Mouse (Mus musculus) yolk sac, embryonic 10.5 days (tissue): ENCODE measurements at regions not wholly inside any gene's neighbourhood (a gene's known extent, or its start where the extent isn't known, plus 50 kb on each side); places are given as distances from the start of the nearest gene placed in this dataset.
"Not testable (repeated sequence)": the region's sequence is repeated elsewhere in the genome, so short reads cannot be mapped to it uniquely, and the experiment has no call there.

Experiments
- DNase-seq: peaks from one replicate; pipeline ENCODE4 v3.0.0-alpha.2; 2017; ENCODE audit warnings: low spot score

DNA sequence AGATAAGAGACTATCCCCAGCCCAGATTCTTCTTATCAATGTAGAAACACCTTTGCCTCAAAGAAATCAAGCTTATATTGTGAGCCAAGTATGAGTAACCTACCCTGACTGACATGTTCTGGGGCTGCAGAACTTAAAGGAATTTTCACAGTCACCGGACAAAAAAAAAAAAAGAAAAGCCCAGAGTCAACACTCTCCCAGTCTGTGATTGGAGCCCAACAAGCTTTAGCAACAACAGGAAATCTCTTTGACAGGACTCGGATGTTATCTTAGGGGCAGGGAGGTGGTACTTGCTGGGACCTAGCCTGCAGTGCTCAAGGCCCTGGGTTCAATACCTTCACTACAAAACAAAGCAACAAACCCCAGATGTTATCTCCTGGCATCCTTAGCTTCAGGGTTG lies 114.2 kb downstream of the Nectin1 start:
- no peak for DNase-seq

DNA sequence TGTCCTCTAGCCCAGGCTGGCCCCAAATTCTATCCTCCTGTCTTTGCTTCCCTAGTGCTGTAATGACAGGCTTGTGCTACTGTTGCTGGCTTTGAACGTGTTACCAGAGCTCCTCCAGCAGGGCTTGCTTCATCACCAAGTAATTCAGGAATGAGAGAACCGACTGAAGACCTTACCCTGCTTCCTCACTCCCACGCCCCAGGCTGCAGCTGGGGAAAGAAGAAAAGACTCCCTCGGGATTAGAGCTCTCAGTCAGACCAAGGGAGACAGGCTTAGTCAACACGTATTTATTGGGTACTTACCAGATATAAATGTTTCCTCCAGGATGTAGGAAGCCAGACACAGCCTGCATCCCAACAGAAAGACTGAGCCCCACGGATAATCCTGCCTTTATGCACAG lies 115.0 kb downstream of the Nectin1 start:
- DNase-seq: no peak

GRCm38 (mm10) chr9:43860264-43860663 lies 116.5 kb downstream of the Nectin1 start:
- DNase-seq: no peak

DNA sequence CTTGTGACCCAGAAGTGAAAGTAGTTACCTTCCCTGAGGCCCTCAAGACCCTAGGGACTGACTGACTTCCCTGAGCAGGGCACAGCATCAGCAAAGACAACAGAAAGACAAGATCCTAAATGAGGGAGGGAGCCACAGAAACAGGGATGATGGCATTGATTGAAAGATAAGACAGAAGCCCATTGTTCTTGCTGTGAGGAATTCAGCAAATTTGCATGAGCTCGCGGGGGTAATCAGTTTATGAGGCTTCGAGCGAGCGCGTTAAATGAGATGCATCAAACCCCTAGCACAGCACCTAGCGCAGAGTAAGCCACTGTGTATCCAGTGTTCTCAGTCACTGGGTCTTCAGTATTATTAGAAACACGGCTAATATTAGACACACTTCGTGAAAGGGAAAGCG lies 117.6 kb downstream of the Nectin1 start:
- DNase-seq: no peak

DNA sequence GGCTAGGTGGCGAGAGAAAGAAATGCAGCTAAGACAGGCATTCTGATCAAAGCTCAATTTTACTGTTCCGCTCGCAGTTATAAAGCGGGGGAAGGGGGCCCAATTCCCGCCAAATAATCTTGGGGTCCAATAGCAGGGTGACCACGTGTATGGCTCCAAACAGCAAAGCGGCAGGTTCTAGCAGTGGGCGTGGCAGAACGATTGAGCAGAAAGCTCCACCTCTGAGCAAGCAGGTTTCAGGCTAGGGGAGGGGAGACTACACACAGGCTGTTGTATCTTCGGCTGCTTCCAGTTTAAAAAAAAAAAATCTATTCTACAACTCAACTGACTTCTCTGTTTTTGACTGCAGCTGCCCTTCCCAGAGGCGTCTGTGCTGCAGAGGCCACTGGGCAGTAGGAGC lies 118.2 kb downstream of the Nectin1 start:
- not testable (repeated sequence) for DNase-seq

- no peak for DNase-seq
Measured at GRCm38 (mm10) chr9:43863609-43864397, 120.0 kb downstream of the Nectin1 start.

GRCm38 (mm10) chr9:43866802-43867201 lies 123.0 kb downstream of the Nectin1 start:
- no peak for DNase-seq

GRCm38 (mm10) chr9:43873841-43874240 lies 130.1 kb downstream of the Nectin1 start:
- no peak for DNase-seq

DNA sequence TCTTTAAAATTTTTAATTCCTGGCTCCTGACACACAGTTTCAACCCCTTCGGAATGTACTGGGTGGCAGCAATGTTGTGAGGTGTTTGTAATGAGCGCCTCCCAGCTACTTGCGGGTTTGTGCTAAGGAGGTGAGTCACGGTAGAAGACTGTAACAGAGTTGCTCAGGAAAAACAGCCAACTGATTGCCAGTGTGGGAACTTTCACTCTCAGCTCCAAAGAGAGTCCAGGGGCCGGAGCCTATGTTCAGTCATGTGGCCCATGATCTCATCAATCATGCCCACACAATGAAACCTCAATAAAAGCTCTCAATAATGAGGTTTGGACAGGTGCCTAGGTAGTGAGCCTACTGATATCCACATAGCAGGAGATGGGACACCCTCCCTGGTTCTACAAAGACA lies 130.5 kb downstream of the Nectin1 start:
- DNase-seq: no peak

- DNase-seq: no peak
Measured at GRCm38 (mm10) chr9:43879220-43879968, 135.6 kb downstream of the Nectin1 start.

- peak; percentile 9 for DNase-seq
Measured at GRCm38 (mm10) chr9:43879969-43880396, 136.2 kb downstream of the Nectin1 start.

- DNase-seq: no peak
Measured at GRCm38 (mm10) chr9:43893086-43893485, 149.3 kb downstream of the Nectin1 start.

GRCm38 (mm10) chr9:43899239-43899638 lies 143.9 kb upstream of the Thy1 start:
- no peak for DNase-seq

GRCm38 (mm10) chr9:43908325-43908724 lies 134.9 kb upstream of the Thy1 start:
- no peak for DNase-seq

DNA sequence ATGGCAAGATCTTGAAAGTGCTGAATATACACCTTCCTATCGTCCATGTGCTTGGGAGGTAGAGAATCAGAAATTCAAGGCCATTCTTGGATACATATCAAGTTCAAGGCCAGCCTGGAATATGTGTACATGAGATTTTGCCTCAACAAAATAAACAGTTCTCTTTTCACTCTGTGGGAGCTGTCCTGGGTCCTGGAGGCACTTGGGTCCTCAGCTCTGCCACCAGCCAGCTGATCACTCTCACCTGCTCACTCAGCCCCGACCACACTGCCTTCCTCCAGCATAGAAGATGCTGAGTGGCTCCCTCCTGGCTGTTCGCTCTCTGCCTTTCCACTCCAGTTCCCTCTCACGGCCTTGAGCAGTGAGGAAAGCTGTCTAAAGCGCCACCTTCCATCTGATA lies 128.2 kb upstream of the Thy1 start:
- no peak for DNase-seq

DNA sequence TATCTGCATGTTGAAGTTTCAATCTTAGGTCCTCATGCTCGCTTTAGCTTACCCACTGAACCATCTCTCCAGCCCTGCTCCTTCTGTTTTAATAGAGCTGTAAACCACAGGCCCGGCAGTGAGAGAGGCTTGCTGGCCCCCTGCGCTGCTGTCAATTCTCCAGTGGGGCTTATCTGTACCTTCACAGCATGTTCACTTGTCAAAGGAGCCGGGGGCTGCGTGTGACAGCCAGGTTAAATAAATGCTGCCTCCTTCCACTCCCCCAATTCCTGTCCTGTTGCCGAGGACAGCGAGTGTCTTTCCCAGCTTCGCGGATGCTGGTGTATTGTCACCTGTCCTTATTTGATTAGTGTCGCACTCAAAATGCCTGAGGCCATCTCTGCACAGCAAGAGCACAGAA lies 125.7 kb upstream of the Thy1 start:
- DNase-seq: no peak

DNA sequence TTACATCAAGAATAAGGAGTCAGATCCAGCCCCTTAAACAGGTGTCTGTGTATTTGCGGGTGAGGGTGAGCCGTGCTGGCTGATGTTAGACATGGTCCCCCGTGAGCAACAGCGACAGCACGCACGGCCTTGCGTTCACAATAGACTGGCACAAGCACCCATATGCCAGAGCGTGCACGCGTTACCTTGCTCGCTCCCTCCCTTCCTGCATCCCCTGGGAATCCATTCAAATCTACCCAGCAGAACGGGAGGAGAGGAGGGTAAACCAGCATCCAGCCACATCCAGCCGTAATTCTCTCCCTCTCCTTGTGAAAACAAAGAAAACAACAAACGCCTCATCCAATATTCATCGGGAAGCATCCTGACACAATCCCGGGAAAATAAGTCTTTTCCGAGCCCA lies 124.2 kb upstream of the Thy1 start:
- DNase-seq: no peak

DNA sequence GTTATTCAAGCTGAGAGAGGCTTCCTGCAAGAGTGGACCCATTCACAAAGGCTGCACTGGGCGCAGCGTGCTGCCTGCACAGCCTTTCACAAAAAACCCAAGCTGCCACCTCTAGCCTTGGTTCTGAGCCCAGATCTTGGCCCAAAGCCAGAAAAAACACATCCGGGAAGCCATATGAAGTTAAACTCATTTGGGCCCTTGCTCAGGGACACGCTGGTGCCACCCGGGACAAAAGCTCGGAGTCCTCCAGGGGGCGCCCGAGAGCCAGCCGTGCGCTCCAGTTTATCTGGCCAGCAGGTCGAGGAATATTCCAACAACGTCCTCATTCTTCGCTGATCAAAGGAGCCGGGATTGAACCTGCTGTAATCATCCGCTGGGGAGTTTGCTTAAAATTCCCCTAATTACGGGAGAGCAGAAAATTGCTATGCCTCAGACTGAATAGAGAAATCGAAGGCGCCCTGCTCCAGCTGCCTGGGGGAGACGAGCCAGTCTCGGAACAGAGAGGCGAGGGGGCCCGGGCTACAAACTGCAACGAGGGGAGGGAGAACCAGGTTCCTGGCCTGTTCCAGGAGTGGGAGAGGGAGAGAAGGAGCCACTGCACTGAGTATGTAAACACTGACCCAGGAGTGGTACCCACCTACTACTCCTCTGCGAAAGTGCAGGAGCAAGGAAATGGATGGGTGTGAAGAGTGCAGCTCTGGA lies 123.0 kb upstream of the Thy1 start:
- peak; percentile 29 for DNase-seq

DNA sequence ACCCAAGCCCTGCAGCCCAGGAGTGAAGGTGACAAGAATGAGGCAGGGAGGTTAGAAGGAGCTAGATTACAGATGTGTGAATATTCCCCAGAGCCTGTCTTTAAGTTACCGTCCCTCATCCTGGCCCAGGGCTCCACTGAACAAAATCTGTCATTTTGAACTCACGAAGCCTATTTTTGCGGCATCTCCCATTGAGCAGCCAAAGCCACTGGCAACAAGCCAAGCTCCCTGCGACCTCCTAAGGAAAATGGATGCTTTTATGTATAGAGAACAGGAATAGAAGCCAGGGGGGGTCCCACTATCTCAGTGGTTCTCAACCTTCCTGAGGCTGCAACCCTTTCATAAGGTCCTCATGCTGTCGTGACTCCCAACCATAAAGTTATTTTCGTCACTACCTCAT lies 121.0 kb upstream of the Thy1 start:
- DNase-seq: no peak

DNA sequence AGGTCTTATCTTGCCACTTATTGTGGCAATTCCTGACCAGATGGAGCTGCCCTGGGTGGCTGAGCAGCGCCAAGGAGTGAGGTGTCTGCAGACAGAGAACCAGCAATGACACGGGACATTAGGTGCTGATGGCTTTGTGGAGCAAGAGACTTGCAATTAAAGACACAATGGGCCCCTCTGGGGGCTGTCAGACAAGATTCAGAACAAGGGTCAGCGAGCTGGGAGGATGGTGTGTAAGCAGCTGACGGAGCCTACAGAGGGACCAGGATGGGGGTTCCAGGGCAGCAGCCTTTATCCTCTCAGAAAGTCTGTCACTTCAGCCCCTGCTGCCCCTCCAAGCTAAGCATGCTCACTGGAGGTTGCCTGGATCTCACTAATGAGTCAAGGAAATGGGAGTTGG lies 120.1 kb upstream of the Thy1 start:
- DNase-seq: no peak

- no peak for DNase-seq
Measured at GRCm38 (mm10) chr9:43924795-43925194, 118.4 kb upstream of the Thy1 start.

DNA sequence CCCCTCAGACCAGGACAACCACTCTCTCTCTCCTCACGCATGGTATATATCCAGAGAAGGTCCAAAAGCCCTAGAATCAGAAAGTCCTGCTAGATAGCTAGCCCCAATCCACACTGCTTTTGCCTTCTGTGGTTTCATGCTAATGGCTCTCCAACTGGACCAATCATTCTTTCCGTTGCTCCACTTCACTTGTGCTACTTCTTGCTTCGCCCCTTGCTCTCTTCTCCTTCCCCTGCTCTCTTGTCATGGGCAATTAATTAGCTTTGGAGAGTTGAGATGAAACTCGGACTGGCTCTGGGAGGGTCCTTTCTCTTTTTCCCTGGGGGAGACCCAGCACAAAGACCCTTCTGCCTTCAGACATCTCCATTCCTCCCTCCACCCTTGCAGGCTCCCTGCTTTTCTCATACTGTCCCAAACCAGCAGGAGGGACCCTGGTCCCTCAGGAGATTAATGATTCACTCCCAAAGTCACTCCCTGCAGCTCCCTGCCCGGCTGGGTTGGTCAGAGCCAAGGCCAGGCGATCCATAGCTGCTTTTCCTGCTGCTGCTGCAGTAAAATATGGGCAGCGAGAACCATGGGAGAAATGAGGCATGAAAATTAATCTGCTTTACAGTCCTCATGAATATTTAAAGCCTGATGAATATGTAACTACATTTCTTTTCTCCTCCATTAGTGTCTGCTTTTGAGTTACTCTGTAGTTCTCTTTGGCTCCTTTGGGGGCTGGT lies 113.7 kb upstream of the Thy1 start:
- DNase-seq: no peak
